Mouse (Mus musculus) CH12.LX (cell line): ENCODE measurements around the gene Smim20. TPM values are rescaled to one million over a fixed set of nuclear protein-coding genes. Genes with fewer than 3 reads are reported as not detected.

Source experiments
- DNase-seq: peaks from one replicate; pipeline ENCODE4 v3.0.0-alpha.2; 2013; ENCODE audit errors: extremely low read depth
- H3K27ac ChIP-seq: 2 replicates; pipeline ENCODE4 v1.5.1; 2012; ENCODE audit warnings: low read depth, mild to moderate bottlenecking, control low read depth, moderate library complexity; ENCODE audit not compliant: insufficient read depth
- H3K27me3 ChIP-seq: replicated peaks from 2 replicates; pipeline ENCODE3; 2012; ENCODE audit warnings: inconsistent platforms
- H3K36me3 ChIP-seq, 2 experiments: replicated peaks in 1 of 2; 2 replicates each; pipeline versions ENCODE3 to v1.6.1; 2012; ENCODE audit warnings: inconsistent platforms in 1 of 2, low read length in 1 of 2, mild to moderate bottlenecking in 1 of 2, mixed read lengths in 1 of 2, moderate library complexity in 1 of 2; ENCODE audit not compliant: control insufficient read depth in 1 of 2, insufficient read depth in 1 of 2
- H3K4me1 ChIP-seq, 2 experiments: 2 replicates each; pipeline ENCODE4 v1.6.1; 2012; ENCODE audit warnings: inconsistent platforms in 1 of 2, moderate library complexity in 1 of 2; ENCODE audit not compliant: insufficient read depth in 2 of 2, control insufficient read depth in 1 of 2
- H3K4me2 ChIP-seq: 2 replicates; pipeline ENCODE4 v1.6.1; 2012; ENCODE audit warnings: low read depth, mild to moderate bottlenecking, control low read depth; ENCODE audit not compliant: poor library complexity, insufficient read depth, severe bottlenecking
- H3K4me3 ChIP-seq, 3 experiments: fragments of 150-350 bp in 1 of 3; sonication (generic) in 1 of 3; replicated peaks in 1 of 3; 2 replicates each; pipeline versions ENCODE3 to v1.5.1; 2011 to 2012; ENCODE audit warnings: low read depth in 2 of 3, low read length in 2 of 3, mild to moderate bottlenecking in 2 of 3, moderate library complexity in 2 of 3, control low read depth in 1 of 3, improper control_type of control experiment in 1 of 3, inconsistent platforms in 1 of 3, mixed read lengths in 1 of 3; ENCODE audit not compliant: poor library complexity in 1 of 3
- H3K79me2 ChIP-seq: replicated peaks from 2 replicates; pipeline ENCODE4 v1.6.1; 2012; ENCODE audit warnings: mild to moderate bottlenecking, moderate library complexity; ENCODE audit not compliant: control insufficient read depth, poor library complexity, insufficient read depth, severe bottlenecking; ENCODE audit errors: extremely low read depth
- H3K9ac ChIP-seq: 2 replicates; pipeline ENCODE4 v1.6.1; 2012; ENCODE audit warnings: low read depth, mild to moderate bottlenecking, control low read depth, moderate library complexity; ENCODE audit not compliant: insufficient read depth
- H3K9me3 ChIP-seq: replicated peaks from 2 replicates; pipeline ENCODE3; 2012; ENCODE audit warnings: low read length, inconsistent platforms, mixed read lengths
- BHLHE40 ChIP-seq: IDR thresholded peaks from 2 replicates; pipeline ENCODE4 v1.6.1; 2011; ENCODE audit warnings: mild to moderate bottlenecking, low read depth, low read length, improper control_type of control experiment
- CHD1 ChIP-seq: IDR thresholded peaks from 2 replicates; pipeline ENCODE4 v1.6.1; 2012; ENCODE audit warnings: low read depth, low read length, improper control_type of control experiment, inconsistent platforms
- CHD2 ChIP-seq: IDR thresholded peaks from 2 replicates; pipeline ENCODE4 v1.6.1; 2011; ENCODE audit warnings: low read length, improper control_type of control experiment
- E2F4 ChIP-seq: IDR thresholded peaks from 2 replicates; pipeline ENCODE4 v1.6.1; 2011; ENCODE audit warnings: low read depth, low read length, improper control_type of control experiment; ENCODE audit not compliant: insufficient replicate concordance
- EP300 ChIP-seq: IDR thresholded peaks from 2 replicates; pipeline ENCODE4 v1.6.1; 2011; ENCODE audit warnings: low read length, improper control_type of control experiment
- ETS1 ChIP-seq: conservative IDR thresholded peaks from 2 replicates; pipeline ENCODE4 v1.6.1; 2012; ENCODE audit warnings: low read depth, mild to moderate bottlenecking, inconsistent platforms, low read length, improper control_type of control experiment, moderate library complexity
- GABPA ChIP-seq: IDR thresholded peaks from 2 replicates; pipeline ENCODE4 v1.6.1; 2012; ENCODE audit warnings: low read depth, low read length, improper control_type of control experiment, inconsistent platforms; ENCODE audit not compliant: insufficient replicate concordance
- HCFC1 ChIP-seq: IDR thresholded peaks from 2 replicates; pipeline ENCODE4 v1.6.1; 2012; ENCODE audit warnings: low read depth, mild to moderate bottlenecking, inconsistent platforms, low read length, improper control_type of control experiment
- IRF4 ChIP-seq: IDR thresholded peaks from 2 replicates; pipeline ENCODE4 v1.6.1; 2014; ENCODE audit warnings: low read depth, mild to moderate bottlenecking, inconsistent platforms, low read length, improper control_type of control experiment
- JUN ChIP-seq: IDR thresholded peaks from 2 replicates; pipeline ENCODE4 v1.6.1; 2011; ENCODE audit warnings: low read depth, mild to moderate bottlenecking, low read length, improper control_type of control experiment, moderate library complexity; ENCODE audit not compliant: insufficient read depth
- KAT2A ChIP-seq: IDR thresholded peaks from 2 replicates; pipeline ENCODE4 v1.6.1; 2012; ENCODE audit warnings: low read length, improper control_type of control experiment, inconsistent platforms; ENCODE audit not compliant: insufficient replicate concordance
- MYC ChIP-seq: IDR thresholded peaks from 2 replicates; pipeline ENCODE4 v1.6.1; 2011; ENCODE audit warnings: low read depth, mild to moderate bottlenecking, improper control_type of control experiment, low read length
- NELFE ChIP-seq: IDR thresholded peaks from 2 replicates; pipeline ENCODE4 v1.6.1; 2011; ENCODE audit warnings: low read depth, low read length, improper control_type of control experiment
- NRF1 ChIP-seq: IDR thresholded peaks from 2 replicates; pipeline ENCODE4 v1.6.1; 2014; ENCODE audit warnings: low read depth, mild to moderate bottlenecking, inconsistent platforms, low read length, improper control_type of control experiment, moderate library complexity
- PAX5 ChIP-seq: IDR thresholded peaks from 2 replicates; pipeline ENCODE4 v1.6.1; 2012; ENCODE audit warnings: low read length, inconsistent platforms, mixed read lengths
- POLR2A ChIP-seq: IDR thresholded peaks from 2 replicates; pipeline ENCODE4 v1.6.1; 2011; ENCODE audit warnings: low read depth, mild to moderate bottlenecking, improper control_type of control experiment, low read length
- POLR2AphosphoS2 ChIP-seq: IDR thresholded peaks from 2 replicates; pipeline ENCODE4 v1.6.1; 2011; ENCODE audit warnings: low read depth, low read length, improper control_type of control experiment
- RCOR1 ChIP-seq: conservative IDR thresholded peaks from 2 replicates; pipeline ENCODE4 v1.6.1; 2012; ENCODE audit warnings: low read depth, mild to moderate bottlenecking, inconsistent platforms, low read length, improper control_type of control experiment
- SIN3A ChIP-seq: IDR thresholded peaks from 2 replicates; pipeline ENCODE4 v1.6.1; 2012; ENCODE audit warnings: low read length, improper control_type of control experiment, inconsistent platforms
- SMC3 ChIP-seq: IDR thresholded peaks from 2 replicates; pipeline ENCODE4 v1.6.1; 2011; ENCODE audit warnings: low read depth, low read length, improper control_type of control experiment
- TBP ChIP-seq: conservative IDR thresholded peaks from 2 replicates; pipeline ENCODE4 v1.6.1; 2011; ENCODE audit warnings: low read depth, low read length, improper control_type of control experiment
- TCF12 ChIP-seq: IDR thresholded peaks from 2 replicates; pipeline ENCODE4 v1.6.1; 2014; ENCODE audit warnings: low read depth, mild to moderate bottlenecking, inconsistent platforms, low read length, improper control_type of control experiment
- USF2 ChIP-seq: conservative IDR thresholded peaks from 2 replicates; pipeline ENCODE4 v1.6.1; 2011; ENCODE audit warnings: low read depth, low read length, improper control_type of control experiment
- ZMIZ1 ChIP-seq: IDR thresholded peaks from 2 replicates; pipeline ENCODE4 v1.6.1; 2012; ENCODE audit warnings: low read depth, mild to moderate bottlenecking, inconsistent platforms, low read length, improper control_type of control experiment
- ZNF384 ChIP-seq: IDR thresholded peaks from 2 replicates; pipeline ENCODE4 v1.6.1; 2012; ENCODE audit warnings: low read depth, low read length, improper control_type of control experiment, inconsistent platforms
- dilution Hi-C: fragments of 300-500 bp; cut with MboI; formaldehyde crosslinking; loops from 2 replicates; pipeline ENCODE4 v1.14.3; 2020; ENCODE audit warnings: low sequenced_read_pairs; ENCODE audit not compliant: extremely low pct_unique_long_range_greater_than_20kb, extremely low pct_ligation_motif_present
- in situ Hi-C: fragments of 300-500 bp; cut with MboI; formaldehyde crosslinking; loops from 3 replicates; pipeline ENCODE4 v1.14.3; 2019; ENCODE audit warnings: low sequenced_read_pairs, low pct_ligation_motif_present, low pct_unique_long_range_greater_than_20kb, mixed read lengths
- polyA plus RNA-seq: library from polyadenylated mRNA; unstranded; fragments of >175 nt; gene quantifications from 2 replicates; pipeline ENCODE4 v1.2.1, GENCODE M21; 2012; ENCODE audit warnings: low read depth; ENCODE audit not compliant: insufficient read length
- total RNA-seq, 2 experiments: library from RNA; depleted of rRNA; stranded (reverse); fragments of 300-350 nt in 1 of 2; fragments of >200 nt in 1 of 2; gene quantifications; 2 replicates each; pipeline ENCODE4 v1.2.3; 2012 to 2014

The Smim20 gene
- total and polyA plus RNA-seq, 3 experiments: 52.1 to 93.5 (median 54.3) TPM

- DNase-seq: no peak
- no peaks in the 10 kb centered on the region for H3K27me3 ChIP-seq
- in situ Hi-C loops: no loop called here
- H3K79me2 ChIP-seq: no peaks in the 10 kb centered on the region
- H3K9ac ChIP-seq: no peak overlapping the region
- H3K4me1 ChIP-seq: peaks cover 0 to 6% of the 10 kb centered on the region in 2 experiments; a peak in 2 of 4 replicates
- no peaks in the 10 kb centered on the region for H3K36me3 ChIP-seq
- H3K4me2 ChIP-seq: no peak overlapping the region
- no peaks in the 10 kb centered on the region for H3K9me3 ChIP-seq
- no peak overlapping the region for H3K4me3 ChIP-seq
- dilution Hi-C loops: no loop called here
- TF ChIP-seq ETS1: no peak
- H3K27ac ChIP-seq: no peak overlapping the region
Measured at GRCm38 (mm10) chr5:53317396-53317795, 50.5 kb downstream of the Smim20 start.

GRCm38 (mm10) chr5:53317885-53318466 lies 51.1 kb downstream of the Smim20 start:
- no peak for TF ChIP-seq BHLHE40
- no peak for TF ChIP-seq SIN3A
- TF ChIP-seq JUN: no peak
- TF ChIP-seq GABPA: no peak
- TF ChIP-seq ZMIZ1: no peak
- TF ChIP-seq MYC: no peak
- no peak for TF ChIP-seq ZNF384
- TF ChIP-seq SMC3: no peak
- TF ChIP-seq KAT2A: no peak
- no peak for TF ChIP-seq NRF1
- no peak for TF ChIP-seq ETS1
- in situ Hi-C loops (no loop called here), dilution Hi-C loops (no loop called here)
- no peak overlapping the region for H3K9ac ChIP-seq
- no peak overlapping the region for H3K4me3 ChIP-seq
- peaks cover 0 to 6% of the 10 kb centered on the region in 2 experiments; a peak in 2 of 4 replicates for H3K4me1 ChIP-seq
- H3K79me2 ChIP-seq: no peaks in the 10 kb centered on the region
- H3K4me2 ChIP-seq: no peak overlapping the region
- no peaks in the 10 kb centered on the region for H3K27me3 ChIP-seq
- H3K36me3 ChIP-seq: no peaks in the 10 kb centered on the region
- no peak overlapping the region for H3K27ac ChIP-seq
- no peak for DNase-seq
- no peaks in the 10 kb centered on the region for H3K9me3 ChIP-seq

- no peaks in the 10 kb centered on the region for H3K36me3 ChIP-seq
- H3K79me2 ChIP-seq: no peaks in the 10 kb centered on the region
- no peak overlapping the region; the same call in 1 of the 2 replicates for H3K4me2 ChIP-seq
- TF ChIP-seq POLR2A (no peak), PAX5 (no peak), IRF4 (no peak), NELFE (no peak), JUN (no peak), HCFC1 (no peak), CHD1 (no peak), GABPA (no peak), NRF1 (no peak), TBP (no peak), RCOR1 (no peak), POLR2AphosphoS2 (no peak), TCF12 (no peak), KAT2A (no peak), E2F4 (no peak), MYC (no peak), USF2 (no peak), EP300 (no peak), CHD2 (no peak)
- H3K4me1 ChIP-seq: peaks cover 0 to 6% of the 10 kb centered on the region in 2 experiments; a peak in 2 of 4 replicates
- no peak overlapping the region for H3K27ac ChIP-seq
- in situ Hi-C loops: loop anchor here (10.0 kb wide), 1 partner anchor 794 kb away; no protein-coding TSS in a partner anchor
- H3K9ac ChIP-seq: no peak overlapping the region
- dilution Hi-C loops: no loop called here
- H3K27me3 ChIP-seq: peaks cover 6% of the 10 kb centered on the region
- no peaks in the 10 kb centered on the region for H3K9me3 ChIP-seq
- DNase-seq: no peak
- no peak overlapping the region for H3K4me3 ChIP-seq
Measured at GRCm38 (mm10) chr5:53320331-53320730, 53.4 kb downstream of the Smim20 start.
